Mouse (Mus musculus) forebrain, postnatal 0 days (tissue): ENCODE data around the gene Gm38394. TPM values are rescaled to one million over a fixed set of nuclear protein-coding genes. Genes with fewer than 3 reads are reported as not detected.
A peak's percentile ranks its signal among the peaks of the same experiment; 100 is the strongest.

Experiments used
- ATAC-seq: fragments of 200-750 bp; cut with Nextera tagmentation; 2 replicates; pipeline ENCODE4 v1.8.0; 2017; ENCODE audit warnings: mild to moderate bottlenecking, moderate library complexity
- DNase-seq: peaks from one replicate; pipeline ENCODE4 v3.0.0-alpha.2; 2015
- H3K27ac ChIP-seq: fragments of 300-500 bp; sonication (generic); 2 replicates; pipeline ENCODE4 v1.5.1; 2014; ENCODE audit warnings: low read depth, mild to moderate bottlenecking, antibody characterized with exemption, low read length, moderate library complexity, mixed read lengths
- H3K27me3 ChIP-seq: fragments of 300-500 bp; sonication (generic); 2 replicates; pipeline ENCODE4 v1.6.1; 2014; ENCODE audit warnings: mild to moderate bottlenecking, low read length, mixed read lengths; ENCODE audit not compliant: insufficient read depth
- H3K36me3 ChIP-seq: fragments of 300-500 bp; sonication (generic); 2 replicates; pipeline ENCODE4 v1.6.1; 2014; ENCODE audit warnings: mild to moderate bottlenecking, moderate library complexity; ENCODE audit not compliant: insufficient read depth
- H3K4me1 ChIP-seq: fragments of 300-500 bp; sonication (generic); 2 replicates; pipeline ENCODE4 v1.6.1; 2014; ENCODE audit warnings: antibody characterized with exemption; ENCODE audit not compliant: insufficient read depth
- H3K4me2 ChIP-seq: fragments of 300-500 bp; sonication (generic); 2 replicates; pipeline ENCODE4 v1.6.1; 2014; ENCODE audit warnings: low read depth, mild to moderate bottlenecking, moderate library complexity
- H3K4me3 ChIP-seq: fragments of 300-500 bp; sonication (generic); 2 replicates; pipeline ENCODE4 v1.5.1; 2014; ENCODE audit warnings: low read depth, low read length, mixed read lengths
- H3K9ac ChIP-seq: fragments of 300-500 bp; sonication (generic); 2 replicates; pipeline ENCODE4 v1.6.1; 2014; ENCODE audit warnings: mild to moderate bottlenecking
- H3K9me3 ChIP-seq: fragments of 300-500 bp; sonication (generic); 2 replicates; pipeline ENCODE4 v1.6.1; 2016; ENCODE audit warnings: low read length
- CTCF ChIP-seq: sonication (generic); IDR thresholded peaks from 2 replicates; pipeline ENCODE4 v1.5.1; 2016; ENCODE audit warnings: antibody characterized with exemption, control low read depth, low read depth
- WGBS: fragments of 180-500 bp; shearing (Covaris S2); extraction: QIAGEN DNeasy Blood & Tissue Kit; methylation state at CpG from one replicate; pipeline ENCODE4 v1.1.7; 2014; 5-methylcytosine and 5-hydroxymethylcytosine counted together
- polyA plus RNA-seq: library from polyadenylated mRNA; unstranded; fragments of >200 nt; fragmentation: Nextera tagmentation; extraction: Ambion mirVana; gene quantifications from 2 replicates; pipeline ENCODE4 v1.2.1, GENCODE M21; 2015
- total RNA-seq: library from RNA; depleted of rRNA; stranded (reverse); fragments of >200 nt; gene quantifications from 2 replicates; pipeline ENCODE4 v1.2.3, GENCODE M21; 2014

The Gm38394 gene
- total and polyA plus RNA-seq, 2 experiments from 2014 or later = 1.4 to 10.0 TPM

DNA sequence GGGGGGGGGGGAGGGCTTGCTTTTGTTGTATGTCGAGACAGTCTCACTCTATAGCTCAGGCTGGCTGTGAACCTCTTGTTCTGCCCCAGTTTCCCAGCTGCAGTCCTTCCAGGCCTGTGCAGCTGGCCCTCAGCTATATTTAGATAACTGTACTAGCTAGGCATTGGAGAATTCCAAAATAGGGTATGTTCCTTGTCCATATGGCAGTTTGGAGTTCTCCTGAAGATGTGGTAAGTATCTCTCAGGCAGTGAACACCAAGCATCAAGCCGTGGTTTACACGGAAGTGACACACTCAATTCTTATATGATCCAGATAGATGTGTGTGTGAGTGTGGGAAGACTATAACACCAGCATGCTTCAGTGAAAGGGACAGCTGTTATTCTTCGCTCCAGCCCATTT, 2.3 kb upstream of the Gm38394 start:
- Histone ChIP-seq H3K27me3 (no peaks in the 10 kb centered on the region), H3K27ac (no peak overlapping the region), H3K9me3 (no peaks in the 10 kb centered on the region), H3K4me2 (no peak overlapping the region), H3K4me3 (no peak overlapping the region), H3K4me1 (peaks cover 15% of the 10 kb centered on the region), H3K36me3 (no peaks in the 10 kb centered on the region), H3K9ac (no peak overlapping the region)
- DNase-seq (no peak), ATAC-seq (no peak)
- 74% methylated on average over 4 of the region's 4 CpGs for WGBS
- TF ChIP-seq CTCF = no peak

GRCm38 (mm10) chr1:133662941-133663340, 1.8 kb upstream of the Gm38394 start:
- Histone ChIP-seq H3K9me3 (no peaks in the 10 kb centered on the region), H3K4me1 (peaks cover 15% of the 10 kb centered on the region), H3K9ac (no peak overlapping the region), H3K4me3 (no peak overlapping the region), H3K27ac (no peak overlapping the region), H3K27me3 (no peaks in the 10 kb centered on the region), H3K36me3 (no peaks in the 10 kb centered on the region), H3K4me2 (no peak overlapping the region)
- ATAC-seq (no peak), DNase-seq (no peak)
- TF ChIP-seq CTCF = no peak
- 96% methylated on average over 7 of the region's 7 CpGs for WGBS

GRCm38 (mm10) chr1:133660466-133661202, 484 bp downstream of the Gm38394 start, which contains the start of gene Zbed6:
Gene Zbed6 (minus strand): TSS chr1:133660885.
- Histone ChIP-seq H3K9me3 (no peaks in the 10 kb centered on the region), H3K4me2 (peak within 1 kb of the TSS; percentile 95), H3K36me3 (peaks cover 11% of the 10 kb centered on the region; the same call in 1 of the 2 replicates), H3K27me3 (no peaks in the 10 kb centered on the region), H3K4me1 (peaks cover 27% of the 10 kb centered on the region), H3K27ac (peak within 1 kb of the TSS; percentile 96), H3K4me3 (peak within 1 kb of the TSS; percentile 91), H3K9ac (peak within 1 kb of the TSS; percentile 79)
- DNase-seq (peak; percentile 84), ATAC-seq (peak; percentile 85)
- no peak for TF ChIP-seq CTCF
- WGBS = under 1% methylated on average over 39 of the region's 41 CpGs

GRCm38 (mm10) chr1:133658878-133659277, 2.2 kb downstream of the Gm38394 start:
- no peaks in the 10 kb centered on the region for H3K9me3 ChIP-seq
- peaks cover 11% of the 10 kb centered on the region; the same call in 1 of the 2 replicates for H3K36me3 ChIP-seq
- H3K4me1 ChIP-seq = peaks cover 27% of the 10 kb centered on the region
- no peak for DNase-seq
- H3K9ac ChIP-seq = no peak overlapping the region
- 82% methylated on average over 3 of the region's 3 CpGs for WGBS
- no peak overlapping the region for H3K4me2 ChIP-seq
- H3K27me3 ChIP-seq = no peaks in the 10 kb centered on the region
- TF ChIP-seq CTCF = no peak
- H3K27ac ChIP-seq = no peak overlapping the region
- no peak overlapping the region for H3K4me3 ChIP-seq
- ATAC-seq = no peak

- no peak for ATAC-seq
- no peaks in the 10 kb centered on the region for H3K9me3 ChIP-seq
- 69% methylated on average over 5 of the region's 5 CpGs for WGBS
- no peak overlapping the region for H3K4me2 ChIP-seq
- no peaks in the 10 kb centered on the region for H3K27me3 ChIP-seq
- H3K27ac ChIP-seq = no peak overlapping the region
- H3K4me3 ChIP-seq = no peak overlapping the region
- peaks cover 11% of the 10 kb centered on the region; the same call in 1 of the 2 replicates for H3K36me3 ChIP-seq
- H3K4me1 ChIP-seq = peaks cover 27% of the 10 kb centered on the region
- no peak overlapping the region for H3K9ac ChIP-seq
- no peak for TF ChIP-seq CTCF
- no peak for DNase-seq
Measured at GRCm38 (mm10) chr1:133656811-133657210, 4.3 kb downstream of the Gm38394 start.

GRCm38 (mm10) chr1:133653033-133653432, 8.1 kb downstream of the Gm38394 start:
- DNase-seq (no peak), ATAC-seq (no peak)
- H3K27me3 ChIP-seq = no peaks in the 10 kb centered on the region

DNA sequence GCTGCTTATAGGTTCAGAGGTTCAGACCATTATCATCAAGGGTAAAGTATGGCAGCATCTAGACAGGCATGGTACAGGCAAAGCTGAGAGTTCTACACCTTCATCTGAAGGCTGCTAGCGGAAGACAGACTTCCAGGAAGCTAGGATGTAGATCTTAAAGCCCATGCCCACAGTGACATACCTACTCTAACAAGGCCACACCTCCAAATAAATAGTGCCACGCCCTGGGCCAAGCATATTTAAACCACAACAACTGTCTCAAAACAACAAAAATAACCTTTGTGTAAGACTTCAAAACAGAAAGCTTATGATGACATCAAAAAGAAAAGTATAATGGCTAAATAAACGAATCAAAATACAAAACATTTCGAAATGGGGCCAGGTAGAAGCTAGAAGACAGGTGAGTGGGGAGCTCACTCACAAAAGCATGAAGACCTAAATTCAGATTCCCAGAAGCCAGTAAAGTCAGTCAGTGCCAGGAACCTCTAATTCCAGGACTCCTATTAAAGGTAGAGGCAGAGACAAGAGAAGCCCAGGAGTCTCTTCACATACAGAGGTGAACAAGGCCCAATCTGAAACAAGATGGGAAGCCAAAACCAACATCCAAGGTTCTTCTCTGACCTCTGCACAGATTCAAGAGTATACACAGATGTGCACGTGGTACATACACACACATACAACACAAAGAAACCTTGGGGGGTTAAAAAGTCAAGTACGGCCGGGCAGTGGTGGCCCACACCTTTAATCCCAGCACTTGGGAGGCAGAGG, 10.6 kb downstream of the Gm38394 start:
- no peaks in the 10 kb centered on the region for H3K27me3 ChIP-seq
- no peak overlapping the region for H3K27ac ChIP-seq
- H3K4me3 ChIP-seq = no peak overlapping the region
- H3K4me2 ChIP-seq = no peak overlapping the region
- no peak overlapping the region for H3K9ac ChIP-seq
- no peak for TF ChIP-seq CTCF
- peaks cover 18% of the 10 kb centered on the region for H3K36me3 ChIP-seq
- 95% methylated on average over 7 of the region's 7 CpGs for WGBS
- H3K9me3 ChIP-seq = no peaks in the 10 kb centered on the region
- H3K4me1 ChIP-seq = no peaks in the 10 kb centered on the region
- no peak for DNase-seq
- ATAC-seq = no peak

More at GRCm38 (mm10) chr1:133653033-133653432, 8.1 kb downstream of the Gm38394 start:
- Histone ChIP-seq H3K4me3 (no peak overlapping the region), H3K9ac (no peak overlapping the region), H3K4me1 (peaks cover 13% of the 10 kb centered on the region; the same call in 1 of the 2 replicates), H3K9me3 (no peaks in the 10 kb centered on the region), H3K4me2 (no peak overlapping the region), H3K27ac (no peak overlapping the region), H3K36me3 (peaks cover 11% of the 10 kb centered on the region; the same call in 1 of the 2 replicates)
- WGBS = 84% methylated on average over 1 of the region's 1 CpGs
- TF ChIP-seq CTCF = no peak
